Mouse (Mus musculus) intestine, embryonic 16.5 days (tissue): ENCODE results near the gene Aldoc. TPM values are rescaled to one million over a fixed set of nuclear protein-coding genes. Genes with fewer than 3 reads are reported as not detected.
A peak's percentile ranks its signal among the peaks of the same experiment; 100 is the strongest.
"Not testable (repeated sequence)": the region's sequence is repeated elsewhere in the genome, so short reads cannot be mapped to it uniquely, and the experiment has no call there.

Experiments
- ATAC-seq: fragments of 200-750 bp; cut with Nextera tagmentation; 2 replicates; pipeline ENCODE4 v1.8.0; 2017; ENCODE audit warnings: moderate TSS enrichment, moderate library complexity
- H3K27ac ChIP-seq: fragments of 300-500 bp; sonication (generic); 2 replicates; pipeline ENCODE4 v1.5.1; 2014; ENCODE audit warnings: mild to moderate bottlenecking, low read length
- H3K27me3 ChIP-seq: fragments of 300-500 bp; sonication (generic); replicated peaks from 2 replicates; pipeline ENCODE4 v1.6.1; 2014; ENCODE audit warnings: low read length, control low read depth, mixed read lengths; ENCODE audit not compliant: control insufficient read depth, insufficient read depth
- H3K36me3 ChIP-seq: fragments of 300-500 bp; sonication (generic); 2 replicates; pipeline ENCODE4 v1.6.1; 2014; ENCODE audit warnings: low read length, control low read depth; ENCODE audit not compliant: control insufficient read depth, insufficient read depth
- H3K4me1 ChIP-seq: fragments of 300-500 bp; sonication (generic); 2 replicates; pipeline ENCODE4 v1.6.1; 2014; ENCODE audit warnings: low read length, control low read depth, mixed read lengths; ENCODE audit not compliant: control insufficient read depth, insufficient read depth
- H3K4me2 ChIP-seq: fragments of 300-500 bp; sonication (generic); 2 replicates; pipeline ENCODE4 v1.6.1; 2014; ENCODE audit warnings: low read depth, low read length, control low read depth
- H3K4me3 ChIP-seq: fragments of 300-500 bp; sonication (generic); 2 replicates; pipeline ENCODE4 v1.5.1; 2014; ENCODE audit warnings: mild to moderate bottlenecking, low read length
- H3K9ac ChIP-seq: fragments of 300-500 bp; sonication (generic); 2 replicates; pipeline ENCODE4 v1.6.1; 2014; ENCODE audit warnings: low read depth, low read length
- H3K9me3 ChIP-seq: fragments of 300-500 bp; sonication (generic); 2 replicates; pipeline ENCODE4 v1.6.1; 2016; ENCODE audit warnings: low read length, control low read depth; ENCODE audit not compliant: control insufficient read depth
- WGBS: fragments of 180-500 bp; shearing (Covaris S2); extraction: QIAGEN DNeasy Blood & Tissue Kit; methylation state at CpG from one replicate; pipeline ENCODE4 v1.1.7; 2014; 5-methylcytosine and 5-hydroxymethylcytosine counted together
- polyA plus RNA-seq: library from polyadenylated mRNA; unstranded; fragments of >200 nt; fragmentation: Nextera tagmentation; extraction: Ambion mirVana; gene quantifications from 2 replicates; pipeline ENCODE4 v1.2.1, GENCODE M21; 2015

The Aldoc gene
- polyA plus RNA-seq = 33.3 and 34.0 TPM in 2 replicates

DNA sequence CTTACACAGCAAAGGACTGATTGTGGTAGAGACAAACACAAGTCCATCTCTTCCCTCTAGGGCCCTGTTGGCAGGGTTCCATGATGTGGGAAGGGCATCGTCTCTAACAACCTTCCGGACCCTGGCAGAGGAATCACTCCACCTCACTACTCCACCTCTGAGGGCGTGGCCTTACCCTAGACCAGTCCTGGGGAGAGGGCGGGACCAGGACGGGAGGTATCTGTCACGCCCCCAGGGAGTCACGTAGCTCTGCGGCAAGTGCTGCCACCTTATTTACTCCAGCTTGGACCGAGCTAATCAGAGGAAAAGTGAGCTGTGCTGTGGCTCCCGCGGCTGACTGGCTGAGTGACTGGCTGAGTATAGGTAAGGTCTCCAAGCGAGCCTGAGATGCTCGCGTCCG is at the start of gene Aldoc:
Aldoc (plus strand) TSS at position 109 of the 400 bp plus-strand sequence.
- H3K4me1 ChIP-seq = peaks cover 8% of the 10 kb centered on the region; the same call in 1 of the 2 replicates
- H3K4me2 ChIP-seq = peak within 1 kb of the TSS; percentile 43
- H3K36me3 ChIP-seq = peaks cover 5% of the 10 kb centered on the region; the same call in 1 of the 2 replicates
- peak within 1 kb of the TSS; percentile 38 for H3K4me3 ChIP-seq
- peak within 1 kb of the TSS; percentile 68 for H3K27ac ChIP-seq
- ATAC-seq = peak; percentile 99
- H3K9me3 ChIP-seq = no peaks in the 10 kb centered on the region
- WGBS = 8% methylated on average over 15 of the region's 15 CpGs
- H3K9ac ChIP-seq = peak within 1 kb of the TSS; percentile 61
- no peaks in the 10 kb centered on the region for H3K27me3 ChIP-seq

DNA sequence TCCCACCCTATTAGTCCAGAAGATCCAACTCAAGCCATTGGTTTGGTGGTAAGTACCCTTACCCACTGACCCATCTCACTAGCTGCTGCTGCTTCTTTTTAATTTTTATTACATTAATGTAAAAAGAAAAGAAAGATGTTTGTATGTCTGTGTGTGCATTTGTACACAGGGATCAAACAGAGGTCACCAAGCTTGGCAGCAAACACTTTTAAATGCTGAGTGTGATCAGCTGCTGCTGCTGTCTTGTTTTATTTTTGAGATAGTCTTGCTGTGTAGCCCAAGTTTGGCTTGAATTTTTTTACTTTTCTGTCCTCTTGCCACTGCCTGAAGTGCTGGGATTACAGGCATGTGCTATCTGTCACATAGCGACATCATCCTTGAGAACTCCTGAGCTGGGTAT is 47.2 kb upstream of the Aldoc start:
- Histone ChIP-seq H3K36me3 (peaks cover 28% of the 10 kb centered on the region), H3K4me1 (no peaks in the 10 kb centered on the region), H3K4me2 (no peak overlapping the region), H3K9ac (no peak overlapping the region), H3K4me3 (no peak overlapping the region), H3K27ac (no peak overlapping the region), H3K27me3 (no peaks in the 10 kb centered on the region), H3K9me3 (no peaks in the 10 kb centered on the region)
- no peak for ATAC-seq
- WGBS = 97% methylated on average over 1 of the region's 1 CpGs

GRCm38 (mm10) chr11:78276169-78276568 is 46.6 kb upstream of the Aldoc start:
- not testable (repeated sequence) for H3K4me2 ChIP-seq, H3K4me3 ChIP-seq, H3K27me3 ChIP-seq, H3K9ac ChIP-seq, H3K4me1 ChIP-seq, H3K9me3 ChIP-seq, ATAC-seq, H3K27ac ChIP-seq
- 91% methylated on average over 4 of the region's 4 CpGs for WGBS
- H3K36me3 ChIP-seq = peaks cover 32% of the 10 kb centered on the region

DNA sequence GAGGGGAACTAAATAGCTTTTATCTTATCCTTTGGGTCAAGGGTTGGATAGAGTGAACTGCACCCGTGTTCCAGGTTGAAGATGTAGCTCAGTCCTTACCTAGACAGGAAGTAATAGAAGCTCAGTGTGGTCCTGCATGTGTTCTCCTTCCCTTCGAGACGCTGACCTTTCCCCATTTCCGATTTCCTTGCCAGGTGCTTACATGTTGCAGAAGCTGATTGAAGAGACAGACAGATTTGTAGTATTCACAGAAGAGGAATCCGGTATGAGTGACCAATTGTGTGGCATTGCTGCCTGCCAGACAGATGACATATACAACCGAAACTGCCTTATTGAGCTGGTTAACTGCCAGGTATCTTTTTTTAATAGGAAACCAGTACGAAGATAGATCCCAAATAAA is 43.9 kb upstream of the Aldoc start:
- no peak for ATAC-seq
- H3K4me1 ChIP-seq = no peaks in the 10 kb centered on the region
- H3K4me3 ChIP-seq = no peak overlapping the region
- WGBS = 85% methylated on average over 7 of the region's 7 CpGs
- no peak overlapping the region for H3K9ac ChIP-seq
- H3K27ac ChIP-seq = no peak overlapping the region
- H3K9me3 ChIP-seq = no peaks in the 10 kb centered on the region
- H3K36me3 ChIP-seq = peaks cover 20% of the 10 kb centered on the region
- H3K4me2 ChIP-seq = no peak overlapping the region
- no peaks in the 10 kb centered on the region for H3K27me3 ChIP-seq

DNA sequence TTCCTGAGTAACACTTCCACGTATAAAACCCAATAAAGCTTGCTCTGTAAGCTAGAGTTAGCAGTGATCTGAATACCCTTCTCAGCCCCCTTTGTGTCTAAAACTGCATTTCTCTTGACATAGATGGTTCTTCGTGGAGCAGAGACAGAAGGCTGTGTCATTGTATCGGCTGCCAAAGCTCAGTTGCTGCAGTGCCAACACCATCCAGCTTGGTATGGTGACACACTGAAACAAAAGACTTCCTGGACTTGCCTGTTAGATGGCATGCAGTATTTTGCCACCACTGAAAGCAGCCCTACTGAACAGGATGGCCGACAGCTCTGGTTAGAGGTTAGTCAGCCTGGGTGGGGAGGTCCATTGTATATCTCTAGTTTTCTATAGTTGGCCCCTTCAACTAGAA is 43.2 kb upstream of the Aldoc start:
- ATAC-seq = no peak
- Histone ChIP-seq H3K27ac (no peak overlapping the region), H3K36me3 (peaks cover 20% of the 10 kb centered on the region), H3K4me2 (no peak overlapping the region), H3K4me3 (no peak overlapping the region), H3K9ac (no peak overlapping the region), H3K27me3 (no peaks in the 10 kb centered on the region), H3K4me1 (no peaks in the 10 kb centered on the region), H3K9me3 (no peaks in the 10 kb centered on the region)
- WGBS = 81% methylated on average over 4 of the region's 4 CpGs

DNA sequence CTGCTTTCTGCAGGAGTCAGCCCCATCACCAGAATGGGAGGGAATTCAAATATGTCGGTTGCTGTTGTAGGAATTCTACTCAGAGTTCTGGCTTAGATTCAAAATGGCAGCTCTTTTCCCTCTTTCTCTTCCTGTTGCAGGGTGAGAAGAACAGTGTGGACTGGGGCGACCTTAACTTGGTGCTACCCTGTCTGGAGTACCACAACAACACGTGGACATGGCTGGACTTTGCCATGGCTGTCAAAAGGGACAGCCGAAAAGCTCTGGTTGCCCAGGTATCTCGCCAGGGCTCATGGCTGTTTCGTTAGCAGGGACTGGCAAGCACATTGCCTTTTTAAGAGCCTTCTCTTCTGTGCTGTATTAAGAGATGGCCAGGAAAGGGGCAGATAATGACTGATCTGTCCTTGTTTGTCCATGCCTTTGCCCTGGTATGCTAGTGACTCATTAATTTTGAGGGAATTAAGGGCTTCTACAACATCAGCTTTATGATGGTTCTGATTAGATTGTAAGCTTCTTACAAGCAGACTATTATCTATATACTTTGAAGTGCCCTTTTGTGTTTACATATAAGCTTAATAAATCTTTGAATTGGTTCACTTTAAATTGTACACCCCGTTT is 33.5 kb upstream of the Aldoc start:
- Histone ChIP-seq H3K36me3 (peaks cover 20% of the 10 kb centered on the region), H3K9ac (no peak overlapping the region), H3K27ac (no peak overlapping the region), H3K4me1 (no peaks in the 10 kb centered on the region; the same call in 1 of the 2 replicates), H3K9me3 (no peaks in the 10 kb centered on the region), H3K4me2 (no peak overlapping the region), H3K27me3 (no peaks in the 10 kb centered on the region), H3K4me3 (no peak overlapping the region)
- 61% methylated on average over 7 of the region's 7 CpGs for WGBS
- peak; percentile 69; the same call in 1 of the 2 replicates for ATAC-seq

GRCm38 (mm10) chr11:78290654-78291053 is 32.1 kb upstream of the Aldoc start, which contains the start of gene BC030499:
BC030499 (plus strand) TSS chr11:78290841.
- ATAC-seq = no peak
- H3K27ac ChIP-seq = no peak within 1 kb of the TSS
- no peak within 1 kb of the TSS for H3K4me2 ChIP-seq
- no peaks in the 10 kb centered on the region for H3K9me3 ChIP-seq
- H3K4me1 ChIP-seq = no peaks in the 10 kb centered on the region; the same call in 1 of the 2 replicates
- no peaks in the 10 kb centered on the region for H3K27me3 ChIP-seq
- no peak within 1 kb of the TSS for H3K9ac ChIP-seq
- H3K4me3 ChIP-seq = no peak within 1 kb of the TSS
- peaks cover 18% of the 10 kb centered on the region for H3K36me3 ChIP-seq
- 91% methylated on average over 4 of the region's 4 CpGs for WGBS

DNA sequence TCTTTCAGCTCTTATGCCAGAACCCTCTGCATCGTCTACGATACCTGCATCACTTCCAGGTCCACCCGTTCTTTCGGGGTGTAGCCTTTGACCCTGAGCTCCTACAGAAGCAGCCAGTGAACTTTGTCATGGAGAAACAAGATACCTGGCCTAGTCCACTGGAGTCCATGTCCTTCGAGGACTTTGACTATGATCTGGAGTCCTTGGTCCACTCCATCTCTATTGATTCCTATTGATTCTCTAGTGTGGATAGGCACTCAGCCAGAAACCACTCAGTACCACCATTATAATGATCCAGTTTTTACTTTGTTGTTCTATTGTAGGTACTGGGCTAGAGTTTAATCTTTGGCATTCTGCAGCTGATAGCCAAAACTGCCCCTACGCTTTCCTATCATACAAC is 28.2 kb upstream of the Aldoc start:
- Histone ChIP-seq H3K9me3 (no peaks in the 10 kb centered on the region), H3K27me3 (no peaks in the 10 kb centered on the region), H3K4me2 (no peak overlapping the region), H3K36me3 (no peaks in the 10 kb centered on the region), H3K4me3 (no peak overlapping the region), H3K4me1 (no peaks in the 10 kb centered on the region), H3K27ac (no peak overlapping the region), H3K9ac (no peak overlapping the region)
- no peak for ATAC-seq
- WGBS = 91% methylated on average over 6 of the region's 6 CpGs

DNA sequence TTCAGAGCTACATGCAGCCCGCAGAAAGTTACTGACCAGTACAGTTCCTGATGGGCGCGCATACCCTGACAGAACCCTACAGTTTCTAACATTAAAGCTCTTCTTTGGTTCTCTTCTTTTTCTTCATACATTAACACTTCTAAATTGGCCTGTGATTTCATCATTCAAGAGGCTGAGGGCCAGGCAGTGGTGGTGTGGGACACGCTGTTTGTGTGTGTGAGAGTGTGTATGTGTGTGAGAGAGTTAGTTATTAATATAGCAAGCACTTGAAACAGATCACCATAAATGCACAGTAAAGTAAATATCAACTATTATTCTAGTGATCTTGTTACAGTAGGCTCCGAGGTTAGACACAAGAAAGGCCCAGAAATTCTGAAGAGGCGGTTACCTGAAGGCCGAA is 21.9 kb upstream of the Aldoc start:
- H3K27ac ChIP-seq = peak overlapping the region; percentile 57
- no peaks in the 10 kb centered on the region for H3K9me3 ChIP-seq
- H3K9ac ChIP-seq = peak overlapping the region; percentile 65
- H3K4me2 ChIP-seq = peak overlapping the region; percentile 74
- H3K36me3 ChIP-seq = peaks cover 2% of the 10 kb centered on the region; the same call in 1 of the 2 replicates
- WGBS = 67% methylated on average over 7 of the region's 7 CpGs
- H3K4me3 ChIP-seq = peak overlapping the region; percentile 83
- H3K27me3 ChIP-seq = no peaks in the 10 kb centered on the region
- no peaks in the 10 kb centered on the region for H3K4me1 ChIP-seq
- peak; percentile 17; the same call in 1 of the 2 replicates for ATAC-seq
